Mouse (Mus musculus) liver, embryonic 16.5 days (tissue): ENCODE measurements around the gene 6030408B16Rik. TPM values are rescaled to one million over a fixed set of nuclear protein-coding genes. Genes with fewer than 3 reads are reported as not detected.

ENCODE experiments used
- ATAC-seq: fragments of 200-750 bp; cut with Nextera tagmentation; 2 replicates; pipeline ENCODE4 v1.8.0; 2017; ENCODE audit warnings: low read depth, mild to moderate bottlenecking, moderate number of reproducible peaks, moderate library complexity
- H3K27ac ChIP-seq: fragments of 300-500 bp; sonication (generic); 2 replicates; pipeline ENCODE4 v1.5.1; 2014; ENCODE audit warnings: mild to moderate bottlenecking, low read length
- H3K27me3 ChIP-seq: fragments of 300-500 bp; sonication (generic); 2 replicates; pipeline ENCODE4 v1.6.1; 2014; ENCODE audit warnings: low read depth, low read length, mixed read lengths; ENCODE audit not compliant: control insufficient read depth, insufficient read depth
- H3K36me3 ChIP-seq: fragments of 300-500 bp; sonication (generic); 2 replicates; pipeline ENCODE4 v1.6.1; 2014; ENCODE audit warnings: mild to moderate bottlenecking; ENCODE audit not compliant: control insufficient read depth, insufficient read depth
- H3K4me1 ChIP-seq: fragments of 300-500 bp; sonication (generic); 2 replicates; pipeline ENCODE4 v1.6.1; 2014; ENCODE audit warnings: low read depth, low read length, mixed read lengths; ENCODE audit not compliant: control insufficient read depth
- H3K4me2 ChIP-seq: fragments of 300-500 bp; sonication (generic); 2 replicates; pipeline ENCODE4 v1.6.1; 2014; ENCODE audit warnings: low read depth, low read length, mixed read lengths
- H3K4me3 ChIP-seq: fragments of 300-500 bp; sonication (generic); 2 replicates; pipeline ENCODE4 v1.5.1; 2014; ENCODE audit warnings: low read depth, mild to moderate bottlenecking, low read length
- H3K9ac ChIP-seq: fragments of 300-500 bp; sonication (generic); 2 replicates; pipeline ENCODE4 v1.6.1; 2014; ENCODE audit warnings: low read depth, low read length
- H3K9me3 ChIP-seq: fragments of 300-500 bp; sonication (generic); replicated peaks from 2 replicates; pipeline ENCODE4 v1.6.1; 2016; ENCODE audit warnings: low read length; ENCODE audit not compliant: control insufficient read depth
- WGBS: fragments of 180-500 bp; shearing (Covaris S2); extraction: QIAGEN DNeasy Blood & Tissue Kit; methylation state at CpG from one replicate; pipeline ENCODE4 v1.1.7; 2014; ENCODE audit not compliant: insufficient replicate concordance; 5-methylcytosine and 5-hydroxymethylcytosine counted together
- polyA plus RNA-seq: library from polyadenylated mRNA; unstranded; fragments of >200 nt; fragmentation: Nextera tagmentation; extraction: Ambion mirVana; gene quantifications from 2 replicates; pipeline ENCODE4 v1.2.1, GENCODE M21; 2015

6030408B16Rik gene
- polyA plus RNA-seq, 1 experiment from 2014 or later = 0.81 TPM

DNA sequence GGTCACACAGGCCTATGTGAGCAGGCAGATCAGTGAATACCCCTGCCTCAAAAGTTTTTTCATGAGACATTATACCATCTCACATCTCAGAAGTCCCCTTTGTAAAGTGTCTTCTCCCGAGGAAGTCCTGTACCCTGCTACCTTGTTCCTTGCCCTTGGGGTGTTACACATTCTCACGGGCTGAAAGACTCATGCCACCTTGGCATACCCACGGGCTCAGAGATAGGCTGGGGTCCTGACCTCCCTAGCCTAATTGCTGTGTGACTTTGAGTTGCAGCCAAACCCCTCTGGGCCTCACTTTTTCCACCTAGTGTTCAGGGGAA lies 39.5 kb upstream of the 6030408B16Rik start:
- H3K27me3 ChIP-seq = peaks cover 23% of the 10 kb centered on the region
- H3K27ac ChIP-seq = no peak overlapping the region
- no peaks in the 10 kb centered on the region; the same call in 1 of the 2 replicates for H3K4me1 ChIP-seq
- H3K4me3 ChIP-seq = peak overlapping the region; percentile 56
- H3K9ac ChIP-seq = no peak overlapping the region
- WGBS = 43% methylated on average over 3 of the region's 3 CpGs
- no peak for ATAC-seq
- H3K9me3 ChIP-seq = no peaks in the 10 kb centered on the region
- H3K4me2 ChIP-seq = peak overlapping the region; percentile 73
- H3K36me3 ChIP-seq = no peaks in the 10 kb centered on the region

DNA sequence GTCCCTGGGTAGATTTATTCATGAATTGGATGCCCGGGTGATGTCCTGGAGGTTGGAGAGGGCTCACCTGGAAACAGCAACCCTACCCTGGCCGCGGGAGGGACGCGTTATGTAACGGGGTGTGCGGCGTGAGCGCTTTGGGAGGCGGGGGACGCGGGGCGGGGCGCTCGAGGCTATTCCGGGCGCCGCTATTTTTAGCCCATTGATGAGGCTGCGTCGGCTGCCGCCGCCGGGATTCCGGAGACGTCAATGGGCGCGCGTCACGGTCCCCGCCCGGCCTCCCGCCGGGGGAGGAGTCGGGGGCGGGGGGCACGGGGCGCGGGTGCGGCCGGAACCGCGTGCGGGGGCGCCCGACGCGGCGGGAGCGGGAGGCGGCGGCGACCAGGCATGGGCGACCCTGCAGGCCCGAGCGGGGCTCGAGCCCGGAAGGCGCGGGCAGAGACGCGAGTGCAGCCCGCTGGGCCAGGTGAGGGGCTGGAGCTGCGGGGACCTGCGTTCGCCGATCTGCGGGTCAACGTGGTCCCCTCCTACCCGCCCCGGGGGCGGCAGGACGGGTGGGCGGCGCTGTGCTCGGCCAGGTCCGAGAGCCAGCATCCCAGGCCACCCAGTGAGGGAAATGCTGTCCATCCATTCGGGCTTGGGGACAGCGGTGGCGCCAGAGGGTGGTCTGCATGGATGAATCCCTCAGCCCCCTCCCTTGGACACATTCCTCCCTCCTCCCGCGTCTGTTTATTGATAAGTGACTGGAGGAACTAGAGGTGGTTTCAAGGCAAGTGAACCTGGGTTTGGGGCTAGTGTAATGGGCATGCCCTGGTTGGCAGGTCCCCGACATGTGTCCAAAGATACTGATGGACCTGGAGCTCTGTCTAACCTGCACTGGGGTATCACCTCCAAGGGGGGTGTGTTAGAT lies 38.9 kb upstream of the 6030408B16Rik start, which contains the start of gene Nr4a1:
TSS of gene Nr4a1 (plus strand) at position 384 of the 910 bp plus-strand sequence.
- 2% methylated on average over 66 of the region's 82 CpGs for WGBS
- H3K27ac ChIP-seq = no peak within 1 kb of the TSS
- H3K27me3 ChIP-seq = peaks cover 23% of the 10 kb centered on the region
- H3K36me3 ChIP-seq = no peaks in the 10 kb centered on the region
- H3K4me1 ChIP-seq = no peaks in the 10 kb centered on the region; the same call in 1 of the 2 replicates
- peak within 1 kb of the TSS; percentile 56 for H3K4me3 ChIP-seq
- peak within 1 kb of the TSS; percentile 73 for H3K4me2 ChIP-seq
- no peaks in the 10 kb centered on the region for H3K9me3 ChIP-seq
- peak; percentile 49 for ATAC-seq
- peak within 1 kb of the TSS; percentile 54 for H3K9ac ChIP-seq

DNA sequence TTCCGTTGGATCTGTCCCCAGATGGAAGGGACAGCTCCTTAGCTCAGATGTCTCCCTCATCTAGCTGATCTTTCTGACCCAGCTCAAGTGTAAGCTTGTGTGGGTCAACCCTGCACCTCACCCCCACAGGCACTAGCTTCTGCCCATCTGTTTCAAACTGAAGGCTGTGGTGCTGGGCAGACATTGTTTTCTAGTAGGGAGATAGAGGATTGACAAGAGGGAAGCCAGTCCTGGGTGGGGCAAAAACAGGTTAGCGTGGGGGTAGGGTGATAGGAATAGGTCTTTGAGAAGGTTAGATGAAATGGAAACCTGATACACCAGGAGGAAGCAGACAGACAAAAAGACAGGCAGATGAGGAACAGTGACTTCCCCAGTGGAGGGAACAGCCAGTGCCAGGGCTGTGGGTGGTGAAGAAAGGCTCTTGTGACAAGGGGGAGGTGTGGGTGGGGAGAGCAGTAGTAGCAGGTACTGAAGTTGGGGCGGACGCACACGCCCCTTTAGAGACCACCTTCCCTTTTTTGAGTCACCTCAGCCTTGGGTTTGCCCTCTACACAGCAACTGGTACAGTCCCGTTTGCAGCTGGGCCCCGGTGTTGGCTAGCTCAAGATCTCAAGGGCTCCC lies 37.1 kb upstream of the 6030408B16Rik start:
- H3K9me3 ChIP-seq = no peaks in the 10 kb centered on the region
- H3K27me3 ChIP-seq = peaks cover 23% of the 10 kb centered on the region
- no peak overlapping the region for H3K27ac ChIP-seq
- H3K4me1 ChIP-seq = no peaks in the 10 kb centered on the region; the same call in 1 of the 2 replicates
- 49% methylated on average over 7 of the region's 7 CpGs for WGBS
- no peak overlapping the region for H3K4me3 ChIP-seq
- H3K4me2 ChIP-seq = no peak overlapping the region
- H3K9ac ChIP-seq = no peak overlapping the region
- ATAC-seq = no peak
- no peaks in the 10 kb centered on the region for H3K36me3 ChIP-seq

DNA sequence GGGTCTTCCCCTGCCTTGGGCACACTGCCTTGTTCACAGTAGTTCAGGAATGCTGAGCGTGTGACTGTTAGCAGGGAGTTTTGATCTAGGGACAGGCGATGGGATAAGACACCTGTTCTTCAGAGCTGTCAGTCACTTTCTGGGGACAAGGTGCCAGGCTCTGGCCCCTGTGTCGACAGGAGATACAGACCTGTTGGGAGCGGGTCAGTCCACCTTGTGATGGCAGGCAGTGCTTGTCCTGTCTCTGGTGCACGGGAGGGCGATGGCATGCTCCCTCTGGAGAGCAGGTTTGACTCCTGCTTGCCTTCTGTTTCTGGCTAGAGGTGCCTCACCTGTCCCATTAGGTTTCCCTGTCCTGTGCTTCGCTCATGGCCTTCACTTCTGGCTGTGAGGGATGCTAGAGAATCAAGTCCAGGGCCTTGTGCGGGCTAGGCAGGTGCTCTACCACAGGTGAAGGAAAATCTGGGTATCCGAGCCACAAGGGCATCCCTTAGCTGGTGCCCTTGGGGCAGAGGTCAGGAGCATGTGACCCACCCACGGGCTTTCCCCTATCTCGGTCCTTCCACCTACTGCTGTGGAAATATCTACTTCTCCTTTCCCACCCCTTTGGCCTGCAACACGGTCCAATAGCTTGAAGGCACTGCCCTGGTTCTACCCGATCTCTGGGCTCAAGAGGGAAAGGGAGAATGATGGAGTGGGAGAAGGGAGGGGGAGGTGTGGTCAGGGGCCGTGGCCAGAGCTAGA lies 36.4 kb upstream of the 6030408B16Rik start:
- Histone ChIP-seq H3K27ac (no peak overlapping the region), H3K4me1 (peaks cover 2% of the 10 kb centered on the region), H3K4me3 (no peak overlapping the region), H3K9me3 (no peaks in the 10 kb centered on the region), H3K27me3 (peaks cover 23% of the 10 kb centered on the region), H3K4me2 (no peak overlapping the region), H3K9ac (no peak overlapping the region), H3K36me3 (no peaks in the 10 kb centered on the region)
- no peak for ATAC-seq
- WGBS = 50% methylated on average over 14 of the region's 14 CpGs

DNA sequence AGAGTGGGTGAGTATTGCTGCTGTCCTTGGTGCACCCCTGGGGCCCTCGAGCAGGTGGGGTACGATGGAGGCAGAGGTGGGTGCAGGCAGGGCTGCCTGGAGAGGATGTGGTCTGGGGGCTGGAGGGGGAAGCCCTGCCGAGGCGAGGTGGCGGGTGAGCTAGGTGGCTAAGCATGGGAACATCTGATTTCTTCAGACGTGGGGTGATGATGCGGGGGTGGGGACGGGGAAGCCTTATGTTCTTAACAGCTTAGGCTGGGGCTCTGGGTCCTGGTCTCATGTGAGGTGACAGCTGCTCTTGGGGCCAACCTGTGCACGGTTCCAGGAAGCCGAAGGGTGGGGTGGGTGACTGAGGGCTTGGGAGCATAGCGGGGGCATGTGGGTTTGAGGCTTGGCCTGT lies 34.6 kb upstream of the 6030408B16Rik start:
- H3K9ac ChIP-seq = no peak overlapping the region
- H3K27me3 ChIP-seq = peaks cover 16% of the 10 kb centered on the region
- H3K36me3 ChIP-seq = no peaks in the 10 kb centered on the region
- no peaks in the 10 kb centered on the region for H3K9me3 ChIP-seq
- ATAC-seq = no peak
- H3K4me2 ChIP-seq = no peak overlapping the region
- 33% methylated on average over 11 of the region's 11 CpGs for WGBS
- peaks cover 2% of the 10 kb centered on the region for H3K4me1 ChIP-seq
- no peak overlapping the region for H3K4me3 ChIP-seq
- no peak overlapping the region for H3K27ac ChIP-seq

DNA sequence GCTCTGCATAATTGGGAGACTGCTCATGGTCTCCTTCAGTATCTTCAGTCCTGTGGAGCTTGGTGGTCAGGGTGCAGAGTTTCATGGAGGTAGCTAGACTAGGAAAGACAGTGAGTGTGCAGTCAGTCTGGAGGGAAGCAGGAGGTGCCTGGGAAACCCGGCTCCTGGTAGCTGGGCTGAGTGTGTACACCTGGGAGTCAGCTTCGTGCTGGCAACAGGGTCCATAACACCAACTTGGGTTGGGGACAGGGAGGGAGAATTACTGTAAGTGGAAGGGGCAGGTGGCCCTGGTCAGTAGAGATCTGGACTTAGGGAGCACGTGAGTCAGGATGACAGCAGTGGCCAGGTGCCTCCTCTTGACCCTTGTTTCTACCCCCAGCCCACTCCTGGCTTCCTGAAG lies 33.1 kb upstream of the 6030408B16Rik start:
- no peak for ATAC-seq
- Histone ChIP-seq H3K27me3 (peaks cover under 1% of the 10 kb centered on the region), H3K9ac (no peak overlapping the region), H3K27ac (no peak overlapping the region), H3K36me3 (no peaks in the 10 kb centered on the region), H3K4me2 (no peak overlapping the region), H3K9me3 (no peaks in the 10 kb centered on the region), H3K4me3 (no peak overlapping the region), H3K4me1 (peaks cover 2% of the 10 kb centered on the region)
- 61% methylated on average over 3 of the region's 3 CpGs for WGBS

DNA sequence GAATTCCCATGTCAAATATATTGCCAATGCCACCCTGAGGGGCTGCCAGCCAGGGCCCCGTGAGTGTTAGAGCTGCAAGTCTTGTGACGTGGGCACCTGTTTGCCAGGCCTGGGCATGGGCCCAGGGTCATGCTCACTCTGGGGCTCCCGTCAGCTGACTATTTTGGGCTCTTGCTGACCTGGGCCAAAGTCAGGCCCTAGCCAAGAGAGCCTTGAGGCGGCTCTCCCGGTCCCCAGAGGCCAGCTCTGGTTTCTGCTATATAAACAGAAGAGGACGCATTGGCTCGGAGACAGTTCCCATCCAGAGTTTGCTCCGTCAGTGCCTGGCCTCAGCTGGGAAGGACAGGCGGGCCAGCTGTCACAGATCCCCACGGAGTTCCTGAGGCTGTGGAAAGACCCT lies 32.6 kb upstream of the 6030408B16Rik start:
- ATAC-seq = no peak
- no peaks in the 10 kb centered on the region for H3K27me3 ChIP-seq
- no peak overlapping the region for H3K4me3 ChIP-seq
- 56% methylated on average over 10 of the region's 10 CpGs for WGBS
- no peak overlapping the region for H3K27ac ChIP-seq
- H3K9ac ChIP-seq = no peak overlapping the region
- peaks cover 2% of the 10 kb centered on the region for H3K4me1 ChIP-seq
- H3K36me3 ChIP-seq = no peaks in the 10 kb centered on the region
- no peak overlapping the region for H3K4me2 ChIP-seq
- H3K9me3 ChIP-seq = no peaks in the 10 kb centered on the region

DNA sequence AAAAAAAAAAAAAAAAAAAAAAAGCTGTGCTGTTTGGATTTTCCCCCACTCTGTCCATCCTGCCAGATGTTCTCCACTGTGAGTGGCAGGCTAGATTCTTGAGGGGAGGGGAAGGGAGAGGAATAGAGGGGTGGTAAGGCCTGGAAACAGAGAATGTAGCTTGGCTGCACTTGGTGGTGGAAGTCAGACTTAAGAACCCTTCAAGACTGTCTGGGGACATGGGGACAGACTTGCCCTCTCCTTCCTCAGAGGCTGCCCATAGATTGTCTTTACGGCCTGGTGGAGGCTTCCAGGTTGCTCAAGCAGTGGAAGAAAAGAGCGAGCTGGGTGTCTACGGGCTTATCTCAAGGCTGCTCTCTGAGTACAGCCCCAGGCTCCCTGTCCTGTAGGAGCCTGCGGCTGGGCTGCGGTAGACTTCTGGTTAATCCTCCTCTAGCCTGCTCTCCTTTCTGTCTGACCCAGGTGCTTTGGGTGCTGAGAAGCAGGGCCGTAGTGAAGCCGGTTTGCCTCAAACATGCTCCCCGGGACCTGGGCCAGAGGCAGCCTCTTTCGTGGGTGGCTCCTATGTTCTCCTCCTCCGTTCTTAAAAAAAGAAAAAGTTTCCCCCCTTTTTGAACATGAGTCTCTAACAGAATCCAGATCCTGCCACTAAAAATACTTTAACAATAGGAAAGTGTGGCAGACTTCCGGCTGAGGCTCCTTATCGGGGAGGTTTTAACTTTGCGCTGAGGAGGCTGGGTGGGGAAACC lies 32.0 kb upstream of the 6030408B16Rik start:
- 13% methylated on average over 13 of the region's 13 CpGs for WGBS
- no peak overlapping the region for H3K9ac ChIP-seq
- no peak for ATAC-seq
- no peak overlapping the region for H3K4me3 ChIP-seq
- H3K9me3 ChIP-seq = no peaks in the 10 kb centered on the region
- H3K36me3 ChIP-seq = no peaks in the 10 kb centered on the region
- H3K27ac ChIP-seq = peak overlapping the region; percentile 57; the same call in 1 of the 2 replicates
- H3K4me2 ChIP-seq = no peak overlapping the region; the same call in 1 of the 2 replicates
- H3K4me1 ChIP-seq = peaks cover 4% of the 10 kb centered on the region
- peaks cover 1% of the 10 kb centered on the region for H3K27me3 ChIP-seq
